Mouse (Mus musculus): ENCODE results near the gene Eif2ak3.

Eif2ak3 gene

GRCm38 (mm10) chr6:70830552-70830951 is 13.8 kb upstream of the Eif2ak3 start:
- no peak for DNase-seq (ENCODE audit: low read depth in 2 of 2, low spot score in 2 of 2)

GRCm38 (mm10) chr6:70831179-70831839 is 13.0 kb upstream of the Eif2ak3 start:
- DNase-seq (ENCODE audit: low read depth in 2 of 2, low spot score in 2 of 2), result no peak

- DNase-seq (ENCODE audit: low read depth in 2 of 2, low spot score in 2 of 2), result no peak
Observed at GRCm38 (mm10) chr6:70837297-70837696, 7.0 kb upstream of the Eif2ak3 start.

- DNase-seq (ENCODE audit: low read depth in 2 of 2, low spot score in 2 of 2), result no peak
Observed at GRCm38 (mm10) chr6:70838532-70838931, 5.8 kb upstream of the Eif2ak3 start.

GRCm38 (mm10) chr6:70840281-70840680 is 4.0 kb upstream of the Eif2ak3 start:
- DNase-seq (ENCODE audit: low read depth in 2 of 2, low spot score in 2 of 2), result no peak

- DNase-seq (ENCODE audit: low read depth in 2 of 2, low spot score in 2 of 2), result no peak
Observed at GRCm38 (mm10) chr6:70842991-70843390, 1.3 kb upstream of the Eif2ak3 start.

GRCm38 (mm10) chr6:70844896-70845646 is 756 bp downstream of the Eif2ak3 start:
- DNase-seq (ENCODE audit: low read depth in 2 of 2, low spot score in 2 of 2), result peak; percentile 38 to 44

GRCm38 (mm10) chr6:70847386-70847785 is 3.1 kb downstream of the Eif2ak3 start:
- no peak for DNase-seq (ENCODE audit: low read depth in 2 of 2, low spot score in 2 of 2)

- no peak for DNase-seq (ENCODE audit: low read depth in 2 of 2, low spot score in 2 of 2)
Observed at GRCm38 (mm10) chr6:70853371-70853770, 9.1 kb downstream of the Eif2ak3 start.

- DNase-seq (ENCODE audit: low read depth in 2 of 2, low spot score in 2 of 2), result no peak
Observed at GRCm38 (mm10) chr6:70855529-70856309, 11.4 kb downstream of the Eif2ak3 start.

- DNase-seq (ENCODE audit: low read depth in 2 of 2, low spot score in 2 of 2), result no peak
Observed at GRCm38 (mm10) chr6:70862726-70863125, 18.4 kb downstream of the Eif2ak3 start.

- DNase-seq (ENCODE audit: low read depth in 2 of 2, low spot score in 2 of 2), result no peak
Observed at GRCm38 (mm10) chr6:70864285-70864684, 20.0 kb downstream of the Eif2ak3 start.

- no peak for DNase-seq (ENCODE audit: low read depth in 2 of 2, low spot score in 2 of 2)
Observed at GRCm38 (mm10) chr6:70866761-70867160, 22.4 kb downstream of the Eif2ak3 start.

GRCm38 (mm10) chr6:70867297-70867696 is 23.0 kb downstream of the Eif2ak3 start:
- DNase-seq (ENCODE audit: low read depth in 2 of 2, low spot score in 2 of 2), result no peak

GRCm38 (mm10) chr6:70871511-70871980 is 27.2 kb downstream of the Eif2ak3 start:
- DNase-seq (ENCODE audit: low read depth in 2 of 2, low spot score in 2 of 2), result no peak

- DNase-seq (ENCODE audit: low read depth in 2 of 2, low spot score in 2 of 2), result no peak
Observed at GRCm38 (mm10) chr6:70872128-70872527, 27.8 kb downstream of the Eif2ak3 start.

GRCm38 (mm10) chr6:70872570-70872969 is 28.3 kb downstream of the Eif2ak3 start:
- DNase-seq (ENCODE audit: low read depth in 2 of 2, low spot score in 2 of 2), result no peak

GRCm38 (mm10) chr6:70874035-70874775 is 29.9 kb downstream of the Eif2ak3 start:
- DNase-seq (ENCODE audit: low read depth in 2 of 2, low spot score in 2 of 2), result no peak

GRCm38 (mm10) chr6:70875017-70875416 is 30.7 kb downstream of the Eif2ak3 start:
- no peak for DNase-seq (ENCODE audit: low read depth in 2 of 2, low spot score in 2 of 2)

- DNase-seq (ENCODE audit: low read depth in 2 of 2, low spot score in 2 of 2), result peak; percentile 82 to 85
Observed at GRCm38 (mm10) chr6:70880714-70881304, 36.5 kb downstream of the Eif2ak3 start.

- no peak for DNase-seq (ENCODE audit: low read depth in 2 of 2, low spot score in 2 of 2)
Observed at GRCm38 (mm10) chr6:70887993-70888392, 43.7 kb downstream of the Eif2ak3 start.
